Mouse (Mus musculus): ENCODE results near the gene Fbxo34.
"Not testable (repeated sequence)": the region's sequence is repeated elsewhere in the genome, so short reads cannot be mapped to it uniquely, and the experiment has no call there.

The Fbxo34 gene

GRCm38 (mm10) chr14:47450121-47450520, at the start of gene Fbxo34:
Fbxo34 (plus strand) TSS chr14:47450421.
- DNase-seq (ENCODE audit: low spot score), result not testable (repeated sequence)

DNA sequence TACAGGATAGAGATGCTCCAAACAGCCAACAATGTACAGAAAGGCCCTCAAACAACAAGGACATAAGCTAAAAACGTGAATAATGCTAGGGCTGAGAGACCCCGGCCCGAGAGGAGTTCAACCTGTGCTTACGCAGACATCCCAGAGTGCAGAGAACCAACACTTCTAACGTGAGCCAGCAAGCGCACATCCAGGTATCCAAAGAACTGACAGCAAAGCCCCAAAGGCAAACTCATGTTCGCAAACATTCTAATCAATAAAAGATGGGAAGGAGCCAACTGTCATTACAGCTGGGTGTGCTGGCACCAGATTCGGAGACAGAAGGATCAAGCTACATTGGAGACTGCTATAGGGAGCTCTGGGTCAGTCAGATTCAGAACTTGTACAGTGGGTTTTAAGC, 47.5 kb upstream of the Fbxo34 start:
- no peak for DNase-seq (ENCODE audit: low spot score)

- no peak for DNase-seq (ENCODE audit: low spot score)
Observed at GRCm38 (mm10) chr14:47406000-47406399, 44.2 kb upstream of the Fbxo34 start.

DNA sequence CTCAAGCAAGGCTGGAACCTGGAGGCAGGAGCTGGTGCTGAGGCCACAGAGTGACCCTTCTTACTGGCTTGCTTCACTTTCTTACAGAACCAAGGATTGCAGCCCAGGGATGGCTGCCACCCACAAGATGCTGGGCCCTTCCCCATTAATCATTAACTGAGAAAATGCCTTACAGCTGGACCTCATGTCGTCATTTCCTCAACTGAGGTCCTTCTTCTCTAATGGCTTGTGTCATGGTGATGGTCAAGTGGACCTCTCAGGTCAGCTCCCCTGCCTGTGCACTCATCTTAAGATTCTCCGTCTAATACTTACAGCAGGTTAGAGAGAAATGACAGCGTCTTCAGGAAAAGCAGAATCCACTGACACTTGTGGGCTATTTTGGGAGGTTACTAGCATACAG, 32.9 kb upstream of the Fbxo34 start:
- DNase-seq (ENCODE audit: low spot score), result no peak

- DNase-seq (ENCODE audit: low spot score), result peak; percentile 90
Observed at GRCm38 (mm10) chr14:47417775-47418665, 32.2 kb upstream of the Fbxo34 start, which contains the start of gene Dlgap5. Dlgap5 (minus strand) TSS chr14:47418407.

DNA sequence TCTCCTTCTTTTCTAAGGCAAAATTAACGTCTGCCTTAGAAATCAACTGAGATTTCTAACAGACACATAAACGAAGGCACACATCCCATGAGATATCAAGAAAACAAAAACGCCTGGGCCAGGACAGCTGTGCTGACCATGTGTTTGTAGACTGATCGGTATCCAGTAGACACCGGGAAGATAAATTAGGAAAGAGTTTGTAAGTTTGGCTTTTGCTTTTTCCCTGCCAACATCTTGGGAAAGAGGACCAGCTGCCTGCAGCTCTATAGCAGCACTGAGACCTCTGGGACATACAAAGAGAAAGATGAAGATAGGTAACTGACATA, 31.6 kb upstream of the Fbxo34 start:
- no peak for DNase-seq (ENCODE audit: low spot score)

DNA sequence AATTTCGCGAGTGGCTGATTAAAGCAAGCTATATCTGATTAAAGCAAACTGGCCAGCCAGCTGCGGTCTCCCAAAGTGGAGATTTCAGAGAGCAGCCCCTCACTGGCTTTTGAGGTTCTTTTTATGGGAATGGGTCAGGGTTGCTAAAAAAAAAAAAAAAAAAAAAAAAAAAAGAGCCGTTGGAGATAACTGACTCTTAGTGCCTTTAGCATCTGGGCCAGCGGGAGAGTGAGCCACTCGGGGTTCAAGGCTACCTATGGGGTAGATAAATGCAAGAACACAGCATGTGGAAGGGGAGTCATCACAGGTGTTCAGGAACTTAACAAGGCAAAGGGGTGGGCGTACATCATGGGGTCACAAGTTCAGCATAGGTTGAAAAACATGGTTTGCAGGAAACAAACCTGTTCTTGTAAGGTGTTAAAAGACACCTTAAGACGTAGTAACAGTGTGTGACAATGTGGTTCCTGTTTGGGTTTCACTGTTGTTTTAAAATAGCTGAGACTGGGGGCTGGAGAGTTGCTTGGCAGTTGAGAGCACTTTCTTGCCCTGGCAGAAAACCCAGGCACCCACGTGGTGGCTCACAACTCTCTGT, 31.1 kb upstream of the Fbxo34 start:
- DNase-seq (ENCODE audit: low spot score), result no peak

DNA sequence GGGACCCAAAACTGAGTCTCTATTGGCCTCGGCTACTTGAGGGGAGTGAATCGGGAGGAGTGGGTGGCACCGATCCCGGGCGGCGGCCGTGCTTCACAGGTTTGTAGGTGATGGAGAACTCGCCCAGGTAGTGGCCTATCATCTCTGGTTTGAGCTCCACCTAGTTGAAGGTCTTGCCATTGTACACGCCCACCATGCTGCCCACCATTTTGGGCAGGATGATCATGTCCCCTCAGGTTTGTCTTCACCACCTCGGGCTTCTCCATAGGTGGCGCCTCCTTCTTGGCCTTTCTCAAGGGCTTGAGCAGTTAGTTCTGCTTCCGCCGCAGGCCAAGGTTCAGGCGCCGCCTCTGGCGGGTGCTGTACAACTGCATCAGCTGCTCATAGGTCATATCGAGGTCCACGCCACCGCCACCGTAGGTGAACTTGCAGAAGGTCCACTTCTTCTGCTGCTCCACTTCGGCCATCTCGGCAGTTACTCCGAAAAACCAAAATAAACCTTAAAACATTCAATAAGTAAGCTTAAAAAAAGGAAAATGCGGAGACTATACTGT, 30.4 kb upstream of the Fbxo34 start:
- no peak for DNase-seq (ENCODE audit: low spot score)

DNA sequence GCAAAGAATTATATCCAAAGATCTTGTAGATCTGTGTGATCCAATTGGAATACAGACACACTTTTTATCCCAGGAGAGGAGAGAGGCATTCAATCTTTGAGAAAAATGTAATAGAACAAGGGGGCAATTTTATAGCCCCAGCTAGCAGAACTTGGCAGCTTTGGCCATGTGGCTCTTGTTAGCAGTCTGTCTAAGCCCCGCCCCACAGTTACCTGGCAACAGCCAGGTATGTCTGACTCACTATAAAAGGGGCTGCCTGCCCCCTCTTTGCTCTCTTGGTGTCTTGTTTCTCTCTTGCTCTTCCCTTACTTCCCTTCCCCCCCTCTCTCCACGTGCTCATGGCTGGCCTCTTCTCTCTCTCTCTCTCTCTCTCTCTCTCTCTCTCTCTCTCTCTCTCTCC, 28.6 kb upstream of the Fbxo34 start:
- DNase-seq (ENCODE audit: low spot score), result no peak

GRCm38 (mm10) chr14:47422466-47422865, 27.8 kb upstream of the Fbxo34 start:
- DNase-seq (ENCODE audit: low spot score), result no peak

- no peak for DNase-seq (ENCODE audit: low spot score)
Observed at GRCm38 (mm10) chr14:47432987-47433386, 17.2 kb upstream of the Fbxo34 start.

- DNase-seq (ENCODE audit: low spot score), result no peak
Observed at GRCm38 (mm10) chr14:47438947-47439346, 11.3 kb upstream of the Fbxo34 start.

DNA sequence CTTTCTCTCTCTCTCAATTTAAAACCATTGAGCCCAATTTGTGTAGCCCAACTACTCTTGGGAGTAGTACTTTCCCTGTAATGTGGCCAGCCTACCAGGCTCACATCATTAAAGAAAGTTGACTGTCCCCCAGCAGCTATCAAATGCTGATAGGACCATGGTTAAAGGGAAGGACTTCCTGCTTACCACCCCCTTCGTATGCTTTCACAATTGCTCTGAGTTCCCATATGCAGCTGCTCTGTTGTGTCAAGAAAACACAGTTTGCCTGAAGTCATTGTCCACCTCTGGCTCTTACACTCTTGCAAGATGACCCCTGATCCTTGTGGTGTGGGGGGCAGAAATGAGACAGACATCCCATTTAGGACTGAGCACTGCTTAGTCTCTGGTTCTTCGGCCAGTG, 5.3 kb upstream of the Fbxo34 start:
- no peak for DNase-seq (ENCODE audit: low spot score)

GRCm38 (mm10) chr14:47445331-47446095, 4.7 kb upstream of the Fbxo34 start:
- DNase-seq (ENCODE audit: low spot score), result no peak

DNA sequence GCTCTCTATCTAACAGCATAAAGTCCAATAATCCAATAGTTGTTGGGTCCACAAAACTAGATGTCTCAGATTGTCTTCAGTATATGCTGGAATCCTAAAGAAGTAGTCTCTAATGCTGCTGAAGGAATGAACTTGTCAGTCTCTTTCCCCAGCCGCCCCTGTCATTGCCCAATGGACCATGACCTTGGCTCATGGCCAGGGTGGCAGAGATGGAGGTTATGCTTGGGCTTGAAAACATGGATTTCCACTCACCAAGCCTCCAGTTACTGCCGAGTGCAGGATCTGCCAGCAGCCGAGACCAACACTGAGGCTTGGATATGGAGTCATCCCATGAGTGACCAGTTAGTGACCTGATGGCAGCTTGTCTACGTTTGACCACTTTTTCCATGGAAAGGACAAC, 9.3 kb downstream of the Fbxo34 start:
- DNase-seq (ENCODE audit: low spot score), result no peak

GRCm38 (mm10) chr14:47461997-47462396, 11.8 kb downstream of the Fbxo34 start:
- DNase-seq (ENCODE audit: low spot score), result no peak

DNA sequence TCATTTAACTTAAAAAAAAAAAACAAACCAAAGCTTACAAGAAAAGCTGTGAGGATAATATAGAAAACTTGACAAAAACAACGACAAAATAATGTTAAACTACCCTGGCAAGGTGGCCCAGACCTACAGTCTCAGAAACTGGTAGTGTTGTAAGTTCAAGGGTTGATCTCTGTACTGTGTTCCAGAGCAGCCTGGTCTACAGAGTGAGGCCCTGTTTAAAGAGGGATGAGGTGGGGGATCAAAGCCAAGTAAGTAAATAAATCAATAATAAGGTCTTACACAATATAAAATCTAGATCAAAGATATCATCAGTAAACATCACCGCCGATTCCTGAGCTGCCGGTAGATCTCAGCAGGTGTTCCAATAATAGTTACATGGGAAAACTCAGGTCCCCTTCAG, 12.2 kb downstream of the Fbxo34 start:
- no peak for DNase-seq (ENCODE audit: low spot score)

DNA sequence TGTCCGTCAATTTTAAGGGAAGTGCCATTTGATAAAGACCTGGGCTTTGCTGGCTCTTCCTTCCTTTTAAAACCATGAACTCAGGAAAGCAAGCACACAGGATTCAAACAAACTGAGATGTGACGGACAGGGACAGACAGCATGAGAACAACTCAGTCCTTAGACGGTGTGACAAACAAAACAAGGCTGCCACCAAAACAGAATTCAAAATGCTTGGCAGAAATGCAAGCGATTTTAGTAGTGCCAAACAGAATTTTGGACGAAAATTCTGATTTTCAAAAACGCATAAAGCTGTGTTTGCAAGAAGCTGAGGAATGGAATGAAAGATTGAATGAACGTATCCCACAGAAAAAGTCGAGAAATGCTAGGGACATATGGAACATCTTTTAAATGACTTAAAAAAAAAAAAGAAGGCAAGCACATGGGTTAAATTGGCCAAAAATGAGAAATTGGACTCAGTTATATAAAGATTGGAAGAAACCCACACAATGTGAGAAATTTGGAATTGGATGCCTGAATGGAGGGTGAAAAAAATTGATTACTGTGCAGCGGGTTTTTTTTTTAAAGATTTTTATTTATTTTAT, 12.7 kb downstream of the Fbxo34 start:
- DNase-seq (ENCODE audit: low spot score), result no peak

DNA sequence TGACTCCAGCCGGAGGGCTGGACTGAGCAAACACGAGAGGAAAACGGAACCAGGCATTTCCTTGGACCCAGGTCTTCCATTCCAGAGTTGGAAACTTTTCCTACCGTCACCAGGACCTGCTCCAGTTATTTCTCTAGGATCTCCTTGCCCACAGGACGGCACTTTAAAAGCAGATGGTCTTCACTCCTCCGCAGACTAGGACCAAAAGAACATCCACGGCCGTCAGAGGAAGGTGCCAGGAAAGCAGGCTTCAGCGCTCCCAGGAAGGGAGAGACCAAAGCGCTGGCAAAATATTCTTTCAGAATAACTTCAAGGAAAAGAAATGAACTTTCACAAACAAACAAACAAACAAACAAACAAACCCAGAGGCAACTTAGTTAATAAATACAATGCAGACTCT, 14.2 kb downstream of the Fbxo34 start:
- DNase-seq (ENCODE audit: low spot score), result no peak

DNA sequence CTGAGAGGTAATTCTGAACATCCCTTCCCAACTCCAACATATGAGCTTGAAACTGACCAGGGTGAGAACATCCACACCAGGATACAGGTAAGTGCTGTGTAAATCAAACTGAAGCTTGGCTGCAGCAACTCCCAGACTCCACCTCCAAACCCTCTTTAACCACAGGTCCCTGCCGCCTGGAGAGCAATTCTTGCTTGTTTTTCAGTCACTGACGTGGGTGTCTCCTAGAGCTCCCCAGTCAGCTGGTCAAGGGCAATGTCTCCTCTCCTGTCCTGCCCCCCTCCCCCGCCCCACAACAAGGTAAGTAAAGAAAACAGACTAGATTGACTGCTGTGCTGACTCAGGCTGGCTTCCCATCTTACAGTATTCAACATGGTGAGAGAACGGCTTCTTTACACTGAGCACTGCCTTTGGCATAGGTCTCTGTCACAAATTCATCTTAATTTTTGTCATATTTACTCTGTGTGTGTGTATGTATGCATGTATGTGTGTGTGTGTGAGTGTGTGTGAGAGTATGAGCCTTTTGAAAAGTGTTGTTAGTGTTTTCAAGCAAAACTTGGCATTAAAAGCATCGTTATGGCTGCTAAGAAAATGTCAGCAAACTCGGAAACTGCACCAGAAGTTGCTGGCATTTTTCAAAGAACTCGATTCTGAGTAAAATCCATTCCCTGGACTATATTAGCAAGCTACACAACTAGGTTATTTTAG, 15.4 kb downstream of the Fbxo34 start:
- DNase-seq (ENCODE audit: low spot score), result no peak

GRCm38 (mm10) chr14:47472359-47472742, 22.1 kb downstream of the Fbxo34 start:
- peak; percentile 95 for DNase-seq (ENCODE audit: low spot score)

Data from T-cell, adult 2 months (primary cell).